Mouse (Mus musculus) hindlimb bud, embryonic 11.5 days (tissue): ENCODE measurements around the gene Erlin1.

Source experiments
- DNase-seq: peaks from one replicate; pipeline ENCODE4 v3.0.0-alpha.2; 2012; ENCODE audit warnings: low read depth, low spot score; ENCODE audit errors: extremely low spot score

The Erlin1 gene

GRCm38 (mm10) chr19:44000061-44000460, 69.5 kb downstream of the Erlin1 start:
- no peak for DNase-seq

- no peak for DNase-seq
Observed at GRCm38 (mm10) chr19:43998802-43999527, 70.6 kb downstream of the Erlin1 start.

DNA sequence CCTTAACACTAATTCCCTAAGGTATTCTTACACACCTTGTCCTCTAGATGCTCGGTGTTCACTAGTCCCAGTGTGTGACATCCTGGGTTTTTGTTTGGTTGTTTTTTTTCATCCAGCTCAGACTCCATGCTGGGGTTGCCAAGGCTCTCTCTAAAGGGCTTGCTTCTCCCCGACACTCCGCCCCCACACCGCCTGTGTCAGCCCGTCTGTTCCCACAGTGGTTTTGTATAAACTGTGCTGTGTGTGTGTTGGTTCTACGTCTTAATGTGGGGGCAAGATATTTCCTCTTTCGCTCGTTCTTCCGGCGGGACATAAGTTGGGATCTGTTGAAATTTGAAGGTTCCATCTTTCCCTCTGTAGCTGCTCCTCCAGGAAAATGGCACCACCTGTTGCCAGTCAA, 71.5 kb downstream of the Erlin1 start:
- DNase-seq: no peak

- DNase-seq: no peak
Observed at GRCm38 (mm10) chr19:43995427-43995826, 74.2 kb downstream of the Erlin1 start.

DNA sequence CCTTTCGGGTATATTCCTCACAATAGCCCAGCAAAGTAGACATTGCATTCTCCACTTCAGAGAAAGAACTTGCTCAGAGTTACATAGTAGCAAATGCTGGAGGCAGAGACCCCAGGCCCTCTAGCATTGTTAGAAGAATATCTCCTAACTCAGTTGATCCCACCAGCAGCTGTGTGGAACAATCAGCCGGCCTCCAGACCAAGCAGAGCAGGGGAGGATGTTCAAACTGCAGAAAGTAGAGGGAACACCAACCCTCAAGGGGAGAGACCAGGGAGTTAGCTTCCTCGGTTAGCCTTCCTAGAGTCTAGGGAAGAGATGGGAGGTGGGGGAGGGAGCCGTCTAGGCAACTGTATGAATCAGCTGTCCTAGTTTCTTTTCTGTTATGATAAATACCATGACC, 77.1 kb downstream of the Erlin1 start:
- no peak for DNase-seq

DNA sequence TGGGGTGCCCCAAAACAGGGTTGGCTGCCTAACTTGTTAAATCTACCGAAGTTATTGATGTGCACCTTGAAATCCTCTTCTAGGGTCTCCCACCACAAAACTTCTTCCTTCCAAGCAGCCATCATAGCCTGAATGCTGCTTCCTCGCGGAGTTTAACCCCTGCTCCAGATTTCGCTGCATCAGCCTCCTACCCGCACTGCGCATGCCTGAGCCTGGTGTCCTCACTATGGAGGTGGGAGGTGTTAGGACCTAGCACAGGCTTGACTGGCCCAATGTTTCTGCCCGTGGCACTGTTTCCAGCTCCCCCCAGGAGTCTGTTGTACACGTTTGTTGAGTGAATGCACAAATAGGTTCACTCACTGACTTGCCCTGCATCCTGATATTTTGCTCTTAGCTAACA, 79.2 kb downstream of the Erlin1 start:
- DNase-seq: no peak

- DNase-seq: no peak
Observed at GRCm38 (mm10) chr19:43986069-43986794, 83.4 kb downstream of the Erlin1 start, which contains the start of gene Cpn1. Gene Cpn1 (minus strand): TSS chr19:43986556.
